Mouse (Mus musculus) neural tube, embryonic 15.5 days (tissue): ENCODE measurements around the gene Gna13. TPM values are rescaled to one million over a fixed set of nuclear protein-coding genes. Genes with fewer than 3 reads are reported as not detected.

ENCODE experiments used
- ATAC-seq: fragments of 200-750 bp; cut with Nextera tagmentation; 2 replicates; pipeline ENCODE4 v1.8.0; 2017; ENCODE audit warnings: mild to moderate bottlenecking, moderate TSS enrichment, moderate library complexity; ENCODE audit not compliant: low FRiP score
- H3K27ac ChIP-seq: fragments of 300-500 bp; sonication (generic); replicated peaks from 2 replicates; pipeline ENCODE4 v1.5.1; 2015; ENCODE audit warnings: mild to moderate bottlenecking, inconsistent platforms
- H3K27me3 ChIP-seq: fragments of 300-500 bp; sonication (generic); replicated peaks from 2 replicates; pipeline ENCODE4 v1.6.1; 2015; ENCODE audit warnings: inconsistent platforms
- H3K36me3 ChIP-seq: fragments of 300-500 bp; sonication (generic); 2 replicates; pipeline ENCODE4 v1.6.1; 2015; ENCODE audit warnings: inconsistent platforms
- H3K4me1 ChIP-seq: fragments of 300-500 bp; sonication (generic); 2 replicates; pipeline ENCODE4 v1.6.1; 2015; ENCODE audit warnings: inconsistent platforms
- H3K4me2 ChIP-seq: fragments of 300-500 bp; sonication (generic); 2 replicates; pipeline ENCODE4 v1.6.1; 2015; ENCODE audit warnings: inconsistent platforms, mild to moderate bottlenecking, moderate library complexity
- H3K4me3 ChIP-seq: fragments of 300-500 bp; sonication (generic); replicated peaks from 2 replicates; pipeline ENCODE4 v1.5.1; 2015; ENCODE audit warnings: mild to moderate bottlenecking, inconsistent platforms
- H3K9ac ChIP-seq: fragments of 300-500 bp; sonication (generic); replicated peaks from 2 replicates; pipeline ENCODE4 v1.6.1; 2015; ENCODE audit warnings: mild to moderate bottlenecking, inconsistent platforms
- H3K9me3 ChIP-seq: fragments of 300-500 bp; sonication (generic); replicated peaks from 2 replicates; pipeline ENCODE4 v1.6.1; 2016; ENCODE audit warnings: inconsistent platforms
- WGBS: fragments of 180-500 bp; shearing (Covaris S2); methylation state at CpG from one replicate; pipeline ENCODE4 v1.1.7; 2015; ENCODE audit warnings: mixed read lengths; 5-methylcytosine and 5-hydroxymethylcytosine counted together
- polyA plus RNA-seq: library from polyadenylated mRNA; unstranded; fragments of >200 nt; fragmentation: Nextera tagmentation; extraction: Ambion mirVana; gene quantifications from 2 replicates; pipeline ENCODE4 v1.2.1, GENCODE M21; 2015

Gene Gna13
- polyA plus RNA-seq, 1 experiment from 2014 or later = 16.8 TPM

- Histone ChIP-seq H3K27me3 (no peaks in the 10 kb centered on the region), H3K4me2 (peak overlapping the region; percentile 70), H3K36me3 (peaks cover 31% of the 10 kb centered on the region), H3K9ac (no peak overlapping the region), H3K27ac (no peak overlapping the region), H3K4me1 (peaks cover 23% of the 10 kb centered on the region), H3K9me3 (no peaks in the 10 kb centered on the region), H3K4me3 (no peak overlapping the region)
- WGBS = 96% methylated on average over 5 of the region's 5 CpGs
- ATAC-seq = no peak
Measured at GRCm38 (mm10) chr11:109427353-109427752, 64.7 kb downstream of the Gna13 start.

DNA sequence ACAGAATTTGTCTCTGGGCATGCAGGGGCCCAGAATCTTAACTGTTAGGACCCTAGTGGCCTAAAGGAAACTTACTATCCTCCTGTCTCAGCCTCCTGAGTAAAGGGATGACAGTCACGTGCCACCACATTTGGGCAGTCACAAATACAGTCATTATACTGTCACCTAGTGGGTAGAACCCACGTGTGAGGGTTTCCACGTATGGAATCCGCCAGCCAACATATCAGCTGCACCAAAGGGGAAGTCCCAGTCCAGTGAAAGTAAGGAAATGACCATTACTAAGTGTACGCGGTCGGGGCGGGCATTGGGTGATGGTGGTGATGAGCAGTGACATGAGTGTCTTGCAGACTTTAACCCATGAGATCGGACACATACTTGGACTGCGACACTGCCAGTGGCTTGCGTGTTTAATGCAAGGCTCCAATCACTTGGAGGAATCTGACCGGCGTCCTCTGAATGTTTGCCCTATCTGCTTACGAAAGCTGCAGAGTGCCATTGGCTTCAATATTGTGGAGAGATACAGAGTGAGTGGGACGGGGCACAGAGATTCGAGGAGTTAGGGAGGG, 71.7 kb downstream of the Gna13 start:
- Histone ChIP-seq H3K9ac (no peak overlapping the region), H3K27me3 (no peaks in the 10 kb centered on the region), H3K9me3 (no peaks in the 10 kb centered on the region), H3K36me3 (peaks cover 68% of the 10 kb centered on the region), H3K4me2 (no peak overlapping the region), H3K27ac (no peak overlapping the region), H3K4me1 (peaks cover 5% of the 10 kb centered on the region; the same call in 1 of the 2 replicates), H3K4me3 (no peak overlapping the region)
- WGBS = 95% methylated on average over 16 of the region's 16 CpGs
- ATAC-seq = no peak

DNA sequence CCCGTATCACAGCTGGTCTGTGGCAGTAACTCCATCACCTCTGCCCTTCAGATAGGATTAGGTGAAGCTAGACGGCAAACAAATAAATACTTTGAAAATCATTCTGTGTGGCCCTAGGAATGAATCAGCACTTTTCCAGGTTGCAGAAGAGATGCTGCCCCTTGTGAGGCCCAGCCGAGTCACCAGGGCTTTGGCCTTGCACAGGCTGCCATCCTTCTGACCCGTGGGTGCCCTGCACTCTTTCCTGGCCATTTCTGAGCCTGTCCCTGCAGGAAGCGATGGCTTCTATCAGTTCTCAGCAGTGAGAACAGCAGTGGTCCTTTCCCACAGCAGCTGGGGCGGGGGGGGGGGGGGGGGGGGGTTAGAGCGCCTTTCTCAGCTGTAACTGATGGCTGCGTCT, 74.3 kb downstream of the Gna13 start:
- ATAC-seq = no peak
- no peak overlapping the region for H3K9ac ChIP-seq
- no peaks in the 10 kb centered on the region for H3K9me3 ChIP-seq
- H3K36me3 ChIP-seq = peaks cover 51% of the 10 kb centered on the region
- H3K27ac ChIP-seq = no peak overlapping the region
- H3K4me1 ChIP-seq = peaks cover 12% of the 10 kb centered on the region
- WGBS = 71% methylated on average over 8 of the region's 8 CpGs
- H3K4me2 ChIP-seq = no peak overlapping the region
- H3K27me3 ChIP-seq = no peaks in the 10 kb centered on the region
- no peak overlapping the region for H3K4me3 ChIP-seq

DNA sequence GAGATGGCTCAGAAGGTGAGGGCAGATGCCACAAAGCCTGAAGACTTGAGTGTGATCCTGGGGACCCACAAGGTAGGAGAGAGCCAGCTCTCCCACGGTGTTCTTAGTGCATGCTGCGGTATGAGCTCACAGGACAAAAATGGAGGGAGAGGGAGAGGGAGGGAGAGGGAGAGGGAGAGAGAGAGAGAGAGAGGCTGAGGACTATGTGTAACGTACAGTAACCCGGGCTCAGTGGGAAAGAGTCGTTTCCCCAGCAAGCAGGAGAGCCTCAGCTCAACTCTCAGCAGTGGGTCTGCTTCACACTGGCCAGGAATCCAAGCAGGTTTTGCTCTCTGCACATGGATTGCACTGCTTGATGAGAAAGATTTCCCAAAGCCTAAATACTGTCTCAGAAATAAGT, 76.6 kb downstream of the Gna13 start:
- Histone ChIP-seq H3K27ac (0 out of 2 replicates have a peak overlapping the region, but pooled peaks have one; percentile 25), H3K4me2 (peak overlapping the region; percentile 73), H3K4me1 (peaks cover 12% of the 10 kb centered on the region), H3K4me3 (no peak overlapping the region), H3K27me3 (no peaks in the 10 kb centered on the region), H3K9me3 (no peaks in the 10 kb centered on the region), H3K36me3 (peaks cover 35% of the 10 kb centered on the region), H3K9ac (no peak overlapping the region)
- ATAC-seq = peak; percentile 40
- WGBS = 16% methylated on average over 5 of the region's 5 CpGs

DNA sequence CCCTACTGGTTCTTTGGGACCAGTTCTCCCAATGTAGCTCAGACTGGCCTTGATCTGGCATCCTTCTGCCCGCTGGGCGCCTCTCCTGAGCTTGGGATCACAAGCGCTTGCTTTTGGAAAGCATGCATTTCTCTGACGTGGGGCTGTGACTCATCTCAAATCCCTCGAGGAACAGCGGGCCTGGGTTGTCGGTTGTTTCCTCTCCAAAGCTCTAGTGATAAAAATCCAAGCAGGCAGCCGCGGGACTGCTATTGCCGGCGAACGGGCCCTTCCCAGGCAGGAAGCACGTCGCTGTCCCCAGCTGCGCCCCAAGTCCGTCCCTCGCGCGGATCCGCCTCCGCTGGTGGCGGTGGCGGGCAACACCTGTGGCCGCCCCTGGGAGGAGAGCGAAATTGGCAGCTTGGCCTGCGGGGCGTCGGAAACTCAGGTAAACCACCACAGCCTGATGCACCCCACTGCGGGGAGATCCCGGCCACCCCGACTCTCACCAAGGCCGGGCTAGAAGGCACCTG, 77.3 kb downstream of the Gna13 start:
- Histone ChIP-seq H3K4me1 (peaks cover 12% of the 10 kb centered on the region), H3K27me3 (no peaks in the 10 kb centered on the region), H3K4me3 (peak overlapping the region; percentile 43), H3K27ac (peak overlapping the region; percentile 25; the same call in 1 of the 2 replicates), H3K36me3 (peaks cover 28% of the 10 kb centered on the region), H3K4me2 (peak overlapping the region; percentile 73), H3K9me3 (no peaks in the 10 kb centered on the region), H3K9ac (peak overlapping the region; percentile 55)
- WGBS = 2% methylated on average over 32 of the region's 32 CpGs
- peak; percentile 30 for ATAC-seq

DNA sequence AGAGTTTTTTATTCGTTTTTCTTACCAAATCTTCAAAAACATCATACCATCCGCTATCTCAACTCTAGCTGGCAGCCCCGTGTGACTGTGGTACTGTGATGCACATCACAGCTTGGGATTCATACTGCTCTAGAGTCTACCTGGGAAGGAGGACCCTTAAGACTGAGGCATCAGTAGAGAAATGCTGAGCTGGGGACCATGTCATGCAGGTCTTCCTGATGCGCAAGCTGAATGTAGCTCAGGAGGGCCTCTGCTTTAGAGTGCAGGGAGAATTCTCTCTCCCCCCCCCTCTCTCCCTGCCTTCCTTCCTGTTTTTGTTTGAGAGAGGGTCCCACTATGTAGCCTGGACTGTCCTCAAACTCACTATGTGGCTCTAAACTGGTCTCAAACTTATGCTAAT, 78.0 kb downstream of the Gna13 start:
- ATAC-seq = no peak
- Histone ChIP-seq H3K9me3 (no peaks in the 10 kb centered on the region), H3K4me1 (peaks cover 12% of the 10 kb centered on the region), H3K4me3 (no peak overlapping the region), H3K9ac (no peak overlapping the region), H3K27ac (no peak overlapping the region), H3K4me2 (peak overlapping the region; percentile 73), H3K27me3 (no peaks in the 10 kb centered on the region), H3K36me3 (peaks cover 20% of the 10 kb centered on the region)
- WGBS = 66% methylated on average over 4 of the region's 4 CpGs

DNA sequence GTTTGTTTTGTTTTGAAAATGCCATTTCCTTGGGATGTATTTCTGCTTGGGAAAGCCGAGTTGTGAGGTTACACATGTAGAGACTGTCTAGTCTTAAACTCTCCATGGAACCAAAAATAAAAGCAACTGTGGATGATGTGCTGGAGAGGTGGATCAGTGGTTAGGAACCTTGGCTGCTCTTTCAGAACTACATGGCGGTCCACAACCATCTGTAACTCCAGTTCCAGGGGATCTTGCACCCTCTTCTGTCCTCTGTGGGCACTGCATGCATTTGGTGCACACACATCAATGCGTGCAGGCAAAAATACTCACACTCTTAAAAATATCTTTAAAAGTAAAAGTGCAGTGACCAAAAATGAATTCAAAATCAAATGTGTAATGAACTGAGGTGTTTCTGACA, 78.5 kb downstream of the Gna13 start:
- H3K4me2 ChIP-seq = no peak overlapping the region
- peaks cover 17% of the 10 kb centered on the region for H3K36me3 ChIP-seq
- WGBS = 57% methylated on average over 3 of the region's 3 CpGs
- H3K9ac ChIP-seq = no peak overlapping the region
- ATAC-seq = no peak
- peaks cover 14% of the 10 kb centered on the region for H3K4me1 ChIP-seq
- no peak overlapping the region for H3K27ac ChIP-seq
- no peak overlapping the region for H3K4me3 ChIP-seq
- H3K9me3 ChIP-seq = no peaks in the 10 kb centered on the region
- H3K27me3 ChIP-seq = no peaks in the 10 kb centered on the region

DNA sequence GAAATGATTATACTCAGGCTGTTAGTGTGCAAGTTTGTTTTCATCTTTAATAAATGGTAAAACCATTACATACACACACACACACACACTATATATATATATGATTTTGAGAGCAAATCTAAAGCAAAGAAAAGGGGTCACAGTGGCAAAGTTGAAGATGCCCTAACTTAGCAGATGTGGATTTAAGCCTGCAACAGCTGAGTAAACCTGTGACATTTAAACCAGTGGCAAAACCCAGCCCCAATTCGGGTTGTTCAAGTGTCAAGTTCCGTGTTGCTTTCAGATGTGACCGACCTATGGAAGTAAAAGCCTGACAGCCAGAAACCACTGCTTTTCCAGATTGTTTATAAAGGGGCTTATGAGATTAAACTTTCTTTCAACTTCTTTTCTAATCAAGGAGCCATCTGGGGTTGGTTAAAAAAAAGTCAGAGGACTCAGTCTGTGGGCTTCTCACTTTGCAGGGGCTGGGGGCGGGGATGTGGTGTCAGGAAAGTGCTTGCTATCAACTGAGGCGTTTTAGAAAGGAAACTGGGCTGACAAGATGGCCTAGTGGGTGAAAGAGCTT, 79.6 kb downstream of the Gna13 start:
- ATAC-seq = no peak
- Histone ChIP-seq H3K27me3 (no peaks in the 10 kb centered on the region), H3K36me3 (peaks cover 8% of the 10 kb centered on the region), H3K9ac (no peak overlapping the region), H3K27ac (no peak overlapping the region), H3K9me3 (no peaks in the 10 kb centered on the region), H3K4me2 (no peak overlapping the region), H3K4me3 (no peak overlapping the region), H3K4me1 (peaks cover 14% of the 10 kb centered on the region)
- WGBS = 77% methylated on average over 5 of the region's 5 CpGs

DNA sequence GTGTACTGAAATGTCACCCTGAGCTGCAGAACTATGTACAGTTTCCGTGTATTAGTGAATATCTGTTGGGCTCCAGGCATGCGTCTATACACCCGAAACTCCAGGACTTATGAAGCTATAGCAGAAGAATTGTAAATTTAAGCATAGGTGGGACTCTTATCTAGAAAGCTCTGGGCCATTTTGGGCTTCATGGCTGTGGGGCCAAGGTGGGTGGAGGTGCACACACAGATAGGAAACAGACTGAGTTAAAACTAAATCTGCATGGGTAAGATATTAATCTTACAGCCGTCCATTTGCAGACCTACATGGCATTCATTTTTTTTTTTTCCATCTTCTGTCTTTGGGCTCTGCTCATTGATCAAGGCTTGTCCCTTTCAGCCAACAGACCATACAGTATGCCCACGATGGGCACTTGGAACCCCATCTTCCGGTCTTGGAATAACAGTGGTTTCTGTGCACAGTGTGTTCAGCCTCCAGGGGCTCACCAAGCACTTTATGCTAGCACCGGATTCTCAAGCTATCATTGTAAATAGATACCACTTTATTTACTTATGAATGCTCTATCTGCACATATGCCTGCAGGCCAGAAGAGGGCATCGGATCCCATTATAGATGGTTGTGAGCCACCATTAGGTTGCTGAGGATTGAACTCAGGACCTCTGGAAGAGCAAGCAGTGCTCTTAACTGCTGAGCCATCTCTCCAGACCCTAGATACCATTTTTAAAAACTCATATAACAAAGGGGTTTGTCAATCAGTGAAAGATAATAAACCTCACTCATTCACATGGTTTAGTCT, 81.0 kb downstream of the Gna13 start:
- H3K4me3 ChIP-seq = no peak overlapping the region
- ATAC-seq = no peak
- no peak overlapping the region for H3K27ac ChIP-seq
- H3K9me3 ChIP-seq = no peaks in the 10 kb centered on the region
- H3K27me3 ChIP-seq = no peaks in the 10 kb centered on the region
- H3K4me1 ChIP-seq = peaks cover 14% of the 10 kb centered on the region
- no peak overlapping the region for H3K9ac ChIP-seq
- 91% methylated on average over 8 of the region's 8 CpGs for WGBS
- H3K4me2 ChIP-seq = no peak overlapping the region
- no peaks in the 10 kb centered on the region for H3K36me3 ChIP-seq

DNA sequence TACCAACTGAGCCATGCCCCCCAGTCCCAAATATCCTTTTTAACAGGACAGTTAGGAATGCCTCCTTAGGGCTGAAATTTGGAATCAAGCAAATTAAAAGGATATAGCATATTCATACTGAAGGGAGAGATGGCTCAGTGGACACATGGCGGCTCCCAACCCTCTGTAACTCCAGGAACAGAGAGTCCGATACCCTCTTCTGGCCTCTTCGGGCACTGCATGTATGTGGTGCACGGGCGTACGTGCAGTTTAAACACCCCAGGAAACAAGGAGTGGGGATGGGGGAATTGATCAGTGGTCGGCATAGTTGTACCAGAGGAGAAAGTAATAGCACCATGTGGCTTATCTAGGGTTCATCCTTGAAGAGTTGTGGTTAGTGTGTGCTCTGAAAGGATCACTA, 82.0 kb downstream of the Gna13 start:
- no peak overlapping the region for H3K4me2 ChIP-seq
- H3K27me3 ChIP-seq = no peaks in the 10 kb centered on the region
- no peak overlapping the region for H3K27ac ChIP-seq
- H3K4me3 ChIP-seq = no peak overlapping the region
- H3K9me3 ChIP-seq = no peaks in the 10 kb centered on the region
- H3K36me3 ChIP-seq = no peaks in the 10 kb centered on the region
- peaks cover 11% of the 10 kb centered on the region for H3K4me1 ChIP-seq
- no peak overlapping the region for H3K9ac ChIP-seq
- no peak for ATAC-seq
- WGBS = 47% methylated on average over 7 of the region's 7 CpGs

- 0 out of 2 replicates have a peak, but pooled peaks have one; percentile 55 for ATAC-seq
- Histone ChIP-seq H3K27ac (no peak overlapping the region), H3K4me1 (0 out of 2 replicates have a peak, but pooled peaks cover 3% of the 10 kb centered on the region), H3K4me3 (no peak overlapping the region), H3K4me2 (no peak overlapping the region), H3K9me3 (no peaks in the 10 kb centered on the region), H3K36me3 (no peaks in the 10 kb centered on the region), H3K27me3 (no peaks in the 10 kb centered on the region), H3K9ac (no peak overlapping the region)
- WGBS = 56% methylated on average over 13 of the region's 13 CpGs
Measured at GRCm38 (mm10) chr11:109445438-109446035, 82.9 kb downstream of the Gna13 start.
